Mouse (Mus musculus): ENCODE data around the gene Ildr1.

GRCm38 (mm10) chr16:36675902-36676301 lies 17.9 kb upstream of the Ildr1 start:
- TF ChIP-seq POLR2A (IDR thresholded peaks at IDR 0.05; ENCODE audit: insufficient read length, low read depth) = no peak
- no peak for TF ChIP-seq USF1 (IDR thresholded peaks at IDR 0.05; ENCODE audit: low read depth)
- no peak for TF ChIP-seq POLR2AphosphoS2 (IDR thresholded peaks at IDR 0.05; ENCODE audit: insufficient read length, low read depth)
- no peak for TF ChIP-seq MAX (IDR thresholded peaks at IDR 0.05; ENCODE audit: low read depth)
- no peak for TF ChIP-seq E2F4 (IDR thresholded peaks at IDR 0.05; ENCODE audit: insufficient read depth)
- TF ChIP-seq REST (IDR thresholded peaks at IDR 0.05; ENCODE audit: insufficient read depth, insufficient read length) = no peak
- TF ChIP-seq CEBPB (IDR thresholded peaks at IDR 0.05; ENCODE audit: insufficient read depth, poor library complexity, severe bottlenecking) = no peak
- TF ChIP-seq MYOG (IDR thresholded peaks at IDR 0.05; ENCODE audit: control insufficient read depth in 1 of 3, insufficient read depth in 1 of 3, insufficient read length in 2 of 3, low read depth in 2 of 3) = no peak

All from myocyte (in vitro differentiated cells).